Mouse (Mus musculus): ENCODE measurements at regions not wholly inside any gene's neighbourhood (a gene's known extent, or its start where the extent isn't known, plus 50 kb on each side); places are given as distances from the start of the nearest gene placed in this dataset.

DNA sequence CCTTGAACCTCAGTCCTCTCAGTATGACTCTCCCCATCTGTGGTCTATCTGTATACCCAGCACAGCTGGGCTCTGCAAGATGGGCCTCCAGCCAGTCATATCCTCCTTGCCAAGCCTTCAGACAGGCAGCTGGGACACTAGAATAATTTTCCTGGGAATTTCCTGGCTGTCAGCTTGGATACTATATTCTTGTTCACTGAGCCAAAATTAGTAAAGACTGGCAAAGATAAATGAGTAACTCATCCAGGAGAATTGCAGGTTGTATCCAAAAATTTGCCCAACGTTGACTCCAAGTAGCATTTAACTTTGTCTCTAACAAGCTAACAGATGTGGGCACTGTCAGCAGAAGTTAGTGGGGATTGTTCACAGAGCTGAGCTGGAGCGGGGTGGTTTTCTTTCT lies 514.1 kb upstream of the Fam84a start:
- no peak for TF ChIP-seq POLR2A (IDR thresholded peaks at IDR 0.05; ENCODE audit: extremely low read depth, insufficient read depth, low read length)
- no peak for TF ChIP-seq CTCF (IDR thresholded peaks at IDR 0.05; ENCODE audit: extremely low read depth, insufficient read depth, low read length)
